In genomic region chr5:132448401-132449066, GRCm38 (mm10) we compare ENCODE assay signal across 25 mouse cellular contexts.
A peak's percentile ranks its signal among the peaks of the same experiment; 100 is the strongest.
DNase-seq lines count a peak whose midpoint lies in the region; ATAC-seq lines count a peak whose summit lies in the region.
"Had no signal": no experiment of that assay in that cellular context is flagged by ENCODE, and none has a peak within 500 bp of the region (broad histone marks: within the 10 kb centered on the region; RNA-seq: fewer than 3 reads in every experiment).

No protein-coding gene starts in this region.

- H3K27ac ChIP-seq in hindbrain, embryonic 10.5 days, result no peak overlapping the region
- no peak overlapping the region for H3K27ac ChIP-seq in hindbrain, embryonic 12.5 days
- no peak overlapping the region for H3K27ac ChIP-seq in liver, embryonic 12.5 days
- H3K27ac ChIP-seq in liver, embryonic 11.5 days (ENCODE audit: low read depth, low read length), result no peak overlapping the region
- H3K27ac ChIP-seq in liver, embryonic 15.5 days (replicated peaks), result no peak overlapping the region
- H3K27ac ChIP-seq: forebrain, embryonic 10.5 days; forebrain, embryonic 13.5 days; gastrocnemius, adult 2 months; heart, adult 2 months; heart, embryonic 10.5 days; heart, embryonic 13.5 days had no signal

- peaks cover 35% of the 10 kb centered on the region for H3K4me1 ChIP-seq in hindbrain, embryonic 10.5 days (replicated peaks)
- H3K4me1 ChIP-seq in hindbrain, embryonic 12.5 days, result peaks cover 26% of the 10 kb centered on the region
- peaks cover 6% of the 10 kb centered on the region; the same call in 1 of the 2 replicates for H3K4me1 ChIP-seq in liver, embryonic 12.5 days
- peaks cover 8% of the 10 kb centered on the region for H3K4me1 ChIP-seq in liver, embryonic 11.5 days (replicated peaks; ENCODE audit: control insufficient read depth, insufficient read depth, low read length)
- H3K4me1 ChIP-seq in liver, embryonic 15.5 days (replicated peaks), result peaks cover 12% of the 10 kb centered on the region; the same call in 1 of the 2 replicates

- no peaks in the 10 kb centered on the region for H3K9me3 ChIP-seq in hindbrain, embryonic 10.5 days
- no peaks in the 10 kb centered on the region for H3K9me3 ChIP-seq in hindbrain, embryonic 12.5 days (replicated peaks)
- no peaks in the 10 kb centered on the region for H3K9me3 ChIP-seq in liver, embryonic 12.5 days (replicated peaks)
- H3K9me3 ChIP-seq in liver, embryonic 11.5 days (ENCODE audit: control insufficient read depth, low read length), result no peaks in the 10 kb centered on the region
- no peaks in the 10 kb centered on the region for H3K9me3 ChIP-seq in liver, embryonic 15.5 days (replicated peaks)
- H3K9me3 ChIP-seq: forebrain, embryonic 10.5 days; forebrain, embryonic 13.5 days; heart, embryonic 10.5 days; heart, embryonic 13.5 days had no signal

- no peak overlapping the region for H3K4me3 ChIP-seq in hindbrain, embryonic 10.5 days
- H3K4me3 ChIP-seq in hindbrain, embryonic 12.5 days, result no peak overlapping the region
- H3K4me3 ChIP-seq in liver, embryonic 12.5 days, result no peak overlapping the region
- H3K4me3 ChIP-seq in liver, embryonic 11.5 days (ENCODE audit: low read depth, low read length), result no peak overlapping the region
- no peak overlapping the region for H3K4me3 ChIP-seq in liver, embryonic 15.5 days (replicated peaks)
- H3K4me3 ChIP-seq: forebrain, embryonic 10.5 days; forebrain, embryonic 13.5 days; gastrocnemius, adult 2 months; heart, adult 2 months; heart, embryonic 10.5 days; heart, embryonic 13.5 days had no signal

- peak; percentile 15 for DNase-seq in hindbrain, embryonic 10.5 days (ENCODE audit: low spot score)
- DNase-seq in liver, embryonic 11.5 days (ENCODE audit: low spot score), result no peak
- DNase-seq in mesoderm, embryonic 11.5 days (ENCODE audit: low read depth, low spot score), result peak; percentile 29
- no peak for DNase-seq in kidney, postnatal 36 days
- no peak for DNase-seq in right cerebral cortex, postnatal 14 days
- DNase-seq: adrenal gland, adult 2 months; adrenal gland, postnatal 14 days; cerebellum, adult 11 months; cerebellum, adult 2 months; cerebellum, adult 9-11 months; cerebellum, postnatal 25 days; embryo, embryonic 11 days; gastrocnemius, adult 2 months; gastrocnemius, postnatal 25 days; heart, adult 2 months had no signal

- no peaks in the 10 kb centered on the region for H3K27me3 ChIP-seq in hindbrain, embryonic 10.5 days (ENCODE audit: insufficient read depth, poor library complexity, severe bottlenecking)
- no peaks in the 10 kb centered on the region for H3K27me3 ChIP-seq in hindbrain, embryonic 12.5 days
- H3K27me3 ChIP-seq in liver, embryonic 12.5 days (replicated peaks), result no peaks in the 10 kb centered on the region
- no peaks in the 10 kb centered on the region for H3K27me3 ChIP-seq in liver, embryonic 11.5 days (replicated peaks; ENCODE audit: control insufficient read depth, insufficient read depth, low read length)
- no peaks in the 10 kb centered on the region for H3K27me3 ChIP-seq in liver, embryonic 15.5 days
- H3K27me3 ChIP-seq: forebrain, embryonic 13.5 days; heart, embryonic 13.5 days had no signal

- WGBS in hindbrain, embryonic 10.5 days, result 56% methylated on average over 6 of the region's 6 CpGs
- 59% methylated on average over 6 of the region's 6 CpGs for WGBS in hindbrain, embryonic 12.5 days
- 62% methylated on average over 6 of the region's 6 CpGs for WGBS in liver, embryonic 12.5 days (ENCODE audit: insufficient replicate concordance)
- WGBS in liver, embryonic 11.5 days, result 71% methylated on average over 6 of the region's 6 CpGs
- 59% methylated on average over 6 of the region's 6 CpGs for WGBS in liver, embryonic 15.5 days (ENCODE audit: insufficient replicate concordance)

- no peak overlapping the region for H3K9ac ChIP-seq in hindbrain, embryonic 12.5 days
- H3K9ac ChIP-seq in liver, embryonic 12.5 days, result no peak overlapping the region
- H3K9ac ChIP-seq in liver, embryonic 11.5 days (ENCODE audit: low read depth, low read length), result no peak overlapping the region
- H3K9ac ChIP-seq in liver, embryonic 15.5 days, result no peak overlapping the region
- H3K9ac ChIP-seq: forebrain, embryonic 13.5 days; heart, embryonic 13.5 days had no signal

- no peak for ATAC-seq in hindbrain, embryonic 12.5 days (ENCODE audit: low FRiP score)
- no peak for ATAC-seq in liver, embryonic 12.5 days
- no peak for ATAC-seq in liver, embryonic 11.5 days (replicated peaks; ENCODE audit: low FRiP score)
- ATAC-seq in liver, embryonic 15.5 days (ENCODE audit: insufficient read depth), result no peak
- ATAC-seq: CD4-positive, CD25-positive, alpha-beta regulatory T cell, adult 4 months; forebrain, embryonic 13.5 days; forebrain, embryonic 16.5 days; hindbrain, embryonic 16.5 days had no signal

- H3K36me3 ChIP-seq in hindbrain, embryonic 10.5 days, result no peaks in the 10 kb centered on the region
- no peaks in the 10 kb centered on the region for H3K36me3 ChIP-seq in hindbrain, embryonic 12.5 days
- no peaks in the 10 kb centered on the region for H3K36me3 ChIP-seq in liver, embryonic 12.5 days
- H3K36me3 ChIP-seq in liver, embryonic 11.5 days (ENCODE audit: control insufficient read depth, insufficient read depth, low read length), result no peaks in the 10 kb centered on the region
- H3K36me3 ChIP-seq in liver, embryonic 15.5 days (replicated peaks), result no peaks in the 10 kb centered on the region
- H3K36me3 ChIP-seq: forebrain, embryonic 10.5 days; heart, embryonic 10.5 days had no signal

- H3K4me2 ChIP-seq in hindbrain, embryonic 12.5 days (replicated peaks), result no peak overlapping the region
- H3K4me2 ChIP-seq in liver, embryonic 12.5 days, result 0 out of 2 replicates have a peak overlapping the region, but pooled peaks have one; percentile 27
- no peak overlapping the region for H3K4me2 ChIP-seq in liver, embryonic 11.5 days
- H3K4me2 ChIP-seq in liver, embryonic 15.5 days, result peak overlapping the region; percentile 44
- H3K4me2 ChIP-seq: forebrain, embryonic 13.5 days; heart, embryonic 13.5 days had no signal

Comparison
In these comparisons a context has a peak if more than half of its experiments do, and no peak if none do; other contexts are left out.
1. H3K4me2 ChIP-seq: peak in liver, embryonic 12.5 days (single experiment) and liver, embryonic 15.5 days (single experiment); none in hindbrain, embryonic 12.5 days (single experiment) and liver, embryonic 11.5 days (single experiment).
2. DNase-seq: peak in hindbrain, embryonic 10.5 days (single experiment) and mesoderm, embryonic 11.5 days (single experiment); none in liver, embryonic 11.5 days (single experiment), kidney, postnatal 36 days (0 of 2) and right cerebral cortex, postnatal 14 days (single experiment).